Mouse (Mus musculus): ENCODE results near the gene Slc9a2. TPM values are rescaled to one million over a fixed set of nuclear protein-coding genes. Genes with fewer than 3 reads are reported as not detected.

Slc9a2 gene
- polyA plus RNA-seq (2015; fragmentation: Nextera tagmentation; extraction: Ambion mirVana), result 0.04 and 0.07 TPM in 2 replicates

DNA sequence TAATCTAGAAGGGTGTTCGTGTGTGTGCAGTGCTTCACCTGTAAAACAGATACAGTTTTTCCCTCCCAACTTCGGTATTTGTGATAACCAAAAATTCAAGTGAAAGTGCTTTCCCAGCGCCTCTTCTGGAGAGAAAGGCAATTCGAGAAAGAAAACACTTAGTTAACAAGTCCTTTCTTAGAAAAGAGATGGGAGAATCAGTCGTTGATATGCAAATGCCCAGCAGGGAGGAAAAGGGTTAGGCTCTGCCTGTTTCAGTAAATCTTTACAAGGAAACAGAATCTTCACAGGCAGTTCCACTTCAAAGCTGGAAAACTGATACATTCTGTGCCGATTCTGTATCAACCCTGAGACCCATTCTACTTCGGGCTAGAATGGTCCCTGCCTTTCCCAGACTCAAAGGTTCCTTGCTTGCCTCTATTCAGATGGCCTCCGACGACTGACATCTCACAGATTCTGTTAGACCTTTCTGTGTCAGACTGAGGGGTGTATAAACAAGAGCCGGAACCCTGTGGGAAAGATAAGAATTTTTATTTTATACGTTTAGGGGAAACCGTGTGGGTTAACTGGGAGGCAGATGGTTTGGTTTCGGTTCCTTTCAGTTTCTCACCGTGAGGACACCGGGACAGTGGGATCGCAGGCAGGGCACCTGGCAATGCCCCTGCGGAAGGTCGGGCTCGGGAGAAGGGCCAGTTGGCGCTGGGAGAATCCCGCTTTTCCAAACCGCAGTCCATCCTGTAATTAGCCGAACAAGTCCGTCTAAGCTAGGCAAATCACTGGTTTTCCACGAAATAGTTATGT is at the start of gene Slc9a2:
TSS of gene Slc9a2 (plus strand) at position 508 of the 801 bp plus-strand sequence.
- H3K27me3 ChIP-seq, result peaks cover 67% of the 10 kb centered on the region

DNA sequence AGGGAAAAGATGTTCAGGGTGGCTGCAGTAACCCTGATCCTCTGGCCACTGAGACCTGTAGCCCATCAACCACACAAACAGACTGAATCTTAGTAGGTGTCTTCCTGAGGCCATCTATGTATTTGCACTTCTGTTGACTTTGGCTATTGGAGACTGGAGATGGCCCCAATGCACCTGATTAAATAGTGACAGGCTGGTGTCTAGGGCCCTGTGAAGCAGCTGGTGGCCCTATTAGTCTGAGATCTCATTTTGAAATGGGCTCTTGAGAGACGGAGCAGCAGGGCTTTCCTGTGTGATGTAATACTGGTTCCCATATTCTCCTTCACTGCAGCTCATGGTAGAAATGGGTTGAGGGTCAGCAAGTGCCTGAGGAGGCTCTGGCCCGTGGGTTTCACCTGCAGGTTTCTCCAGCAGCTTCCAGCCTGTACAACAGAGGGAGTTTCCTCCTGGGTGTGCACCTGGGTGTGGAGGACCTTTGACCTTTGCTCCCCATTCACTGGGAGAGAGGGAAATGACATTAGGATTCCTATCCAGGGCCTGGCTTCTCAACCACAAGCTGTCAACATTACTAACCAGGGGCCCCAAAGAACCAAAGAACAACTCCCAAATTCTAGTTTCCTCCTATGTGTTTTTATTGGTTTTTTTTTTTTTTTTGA is 47.8 kb upstream of the Slc9a2 start:
- H3K27ac ChIP-seq (replicated peaks), result no peak overlapping the region
- no peak overlapping the region for H3K9ac ChIP-seq
- no peaks in the 10 kb centered on the region for H3K9me3 ChIP-seq
- no peaks in the 10 kb centered on the region for H3K27me3 ChIP-seq
- H3K36me3 ChIP-seq, result no peaks in the 10 kb centered on the region
- 79% methylated on average over 2 of the region's 2 CpGs for WGBS
- H3K4me3 ChIP-seq, result no peak overlapping the region
- H3K4me1 ChIP-seq (replicated peaks), result no peaks in the 10 kb centered on the region
- ATAC-seq (ENCODE audit: low read depth), result no peak
- H3K4me2 ChIP-seq, result no peak overlapping the region

More for the DNA sequence above, at the start of gene Slc9a2:
- Histone ChIP-seq H3K4me2 (peak within 1 kb of the TSS; percentile 99), H3K36me3 (no peaks in the 10 kb centered on the region), H3K4me1 (replicated peaks) (peaks cover 21% of the 10 kb centered on the region), H3K27ac (replicated peaks) (no peak within 1 kb of the TSS), H3K4me3 (peak within 1 kb of the TSS; percentile 63), H3K9me3 (no peaks in the 10 kb centered on the region), H3K9ac (peak within 1 kb of the TSS; percentile 69)
- 3% methylated on average over 25 of the region's 25 CpGs for WGBS
- no peak for ATAC-seq (ENCODE audit: low read depth)

DNA sequence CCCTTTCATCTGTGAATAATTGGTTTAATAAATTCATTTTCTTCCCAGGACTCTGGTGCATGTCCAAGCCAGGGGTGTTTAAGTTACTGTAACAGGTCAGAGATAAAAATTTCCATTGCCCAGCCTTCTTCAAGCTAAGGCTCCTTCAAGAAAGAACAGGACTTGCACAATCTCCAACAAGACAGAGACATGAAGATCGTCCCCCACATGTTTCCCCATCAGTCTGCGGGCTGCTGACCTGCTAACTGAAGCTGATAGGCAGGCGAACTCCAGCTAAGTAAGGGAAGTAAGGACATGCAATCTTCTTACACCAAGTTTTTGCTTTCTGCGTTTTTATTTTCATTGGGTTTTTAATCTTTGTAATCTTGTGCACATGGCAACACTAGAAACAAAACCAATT is 45.8 kb upstream of the Slc9a2 start:
- 82% methylated on average over 4 of the region's 4 CpGs for WGBS
- ATAC-seq (ENCODE audit: low read depth), result no peak
- H3K4me1 ChIP-seq (replicated peaks), result no peaks in the 10 kb centered on the region

DNA sequence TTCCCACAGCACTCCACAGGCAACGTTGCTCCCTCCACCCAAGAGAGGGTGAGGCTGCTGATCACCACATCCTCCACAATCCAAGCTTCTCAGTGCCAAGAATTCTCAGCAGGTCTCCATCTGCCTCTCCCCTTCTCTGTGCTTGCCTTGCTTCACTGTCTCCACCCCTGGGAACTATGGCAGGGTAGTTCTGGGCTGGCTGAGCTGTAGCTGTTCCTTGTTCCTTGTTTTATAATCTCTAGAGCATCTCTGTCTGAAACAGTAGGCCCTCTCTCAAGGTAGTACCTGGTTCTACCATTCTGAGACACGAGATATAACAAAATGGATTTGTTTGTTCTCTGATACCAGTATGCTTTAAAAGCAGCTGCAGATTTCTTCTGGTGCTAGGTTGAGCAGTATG is 32.1 kb upstream of the Slc9a2 start:
- Histone ChIP-seq H3K9ac (no peak overlapping the region), H3K27ac (replicated peaks) (no peak overlapping the region), H3K4me2 (no peak overlapping the region), H3K4me1 (replicated peaks) (no peaks in the 10 kb centered on the region), H3K27me3 (no peaks in the 10 kb centered on the region), H3K36me3 (no peaks in the 10 kb centered on the region), H3K4me3 (no peak overlapping the region), H3K9me3 (no peaks in the 10 kb centered on the region)
- no peak for ATAC-seq (ENCODE audit: low read depth)
- WGBS, result 73% methylated on average over 2 of the region's 2 CpGs

More for the DNA sequence above, 45.8 kb upstream of the Slc9a2 start:
- Histone ChIP-seq H3K9me3 (no peaks in the 10 kb centered on the region), H3K9ac (no peak overlapping the region), H3K27me3 (no peaks in the 10 kb centered on the region), H3K4me2 (no peak overlapping the region), H3K36me3 (no peaks in the 10 kb centered on the region), H3K27ac (replicated peaks) (no peak overlapping the region), H3K4me3 (no peak overlapping the region)

DNA sequence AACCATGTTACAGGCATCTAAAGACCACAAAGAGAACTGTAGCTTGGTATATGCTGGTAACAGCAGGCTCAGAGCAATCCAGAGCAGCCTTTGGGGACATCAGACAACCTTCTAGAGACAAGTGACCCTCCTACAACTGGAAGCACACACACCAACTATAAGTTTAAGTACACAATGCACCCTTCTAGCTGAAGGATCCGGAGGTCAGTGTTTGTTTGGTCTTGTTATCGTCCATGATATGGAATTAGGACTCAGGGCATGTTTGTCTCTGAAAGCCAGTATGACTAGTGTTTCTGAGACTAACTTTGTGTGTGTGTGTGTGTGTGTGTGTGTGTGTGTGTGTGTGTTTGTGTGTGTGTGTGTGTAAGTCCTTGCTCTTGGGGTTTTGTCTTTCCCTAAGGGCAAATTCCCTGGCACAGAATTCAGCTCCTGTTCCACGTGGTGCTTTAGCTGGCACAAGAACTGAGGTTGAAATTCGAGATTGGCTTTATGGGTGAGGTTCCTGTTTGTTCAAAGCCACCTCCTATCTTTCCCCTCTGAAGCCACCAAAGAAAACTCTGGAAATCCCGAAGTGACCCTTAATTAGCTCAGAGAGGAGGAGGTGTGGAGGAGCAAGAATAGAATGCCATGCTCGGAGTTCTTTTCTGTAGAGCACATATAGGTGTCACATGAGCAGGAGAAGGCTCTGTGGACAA is 29.4 kb upstream of the Slc9a2 start:
- no peaks in the 10 kb centered on the region for H3K27me3 ChIP-seq
- no peak overlapping the region for H3K9ac ChIP-seq
- no peak overlapping the region for H3K27ac ChIP-seq (replicated peaks)
- H3K36me3 ChIP-seq, result no peaks in the 10 kb centered on the region
- H3K4me3 ChIP-seq, result no peak overlapping the region
- WGBS, result 73% methylated on average over 6 of the region's 6 CpGs
- H3K9me3 ChIP-seq, result no peaks in the 10 kb centered on the region
- H3K4me2 ChIP-seq, result no peak overlapping the region
- ATAC-seq (ENCODE audit: low read depth), result no peak
- H3K4me1 ChIP-seq (replicated peaks), result no peaks in the 10 kb centered on the region

DNA sequence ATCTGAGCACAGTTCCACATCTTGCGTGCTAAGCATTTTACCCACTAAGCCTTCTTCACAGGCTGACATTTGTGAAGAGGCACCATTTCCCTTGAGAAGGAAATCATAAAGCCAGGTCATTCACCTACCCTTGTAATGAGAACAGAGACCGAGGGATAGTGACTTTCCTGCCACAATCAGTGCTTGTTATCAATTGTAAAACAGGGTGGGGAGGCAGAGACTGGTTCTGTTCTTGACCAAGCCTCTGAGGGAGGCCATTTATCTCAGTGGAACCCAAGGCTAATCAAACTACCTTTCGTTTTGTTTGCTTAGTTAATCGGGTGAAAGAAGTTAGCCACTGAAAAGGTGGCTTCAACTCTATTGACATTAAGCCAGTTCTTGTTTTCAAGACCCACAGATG is 23.3 kb upstream of the Slc9a2 start:
- H3K4me2 ChIP-seq, result no peak overlapping the region
- 84% methylated on average over 4 of the region's 4 CpGs for WGBS
- no peak overlapping the region for H3K4me3 ChIP-seq
- H3K9ac ChIP-seq, result no peak overlapping the region
- H3K27ac ChIP-seq (replicated peaks), result no peak overlapping the region
- no peaks in the 10 kb centered on the region for H3K4me1 ChIP-seq (replicated peaks)
- ATAC-seq (ENCODE audit: low read depth), result no peak
- no peaks in the 10 kb centered on the region for H3K27me3 ChIP-seq
- no peaks in the 10 kb centered on the region for H3K9me3 ChIP-seq
- no peaks in the 10 kb centered on the region for H3K36me3 ChIP-seq

DNA sequence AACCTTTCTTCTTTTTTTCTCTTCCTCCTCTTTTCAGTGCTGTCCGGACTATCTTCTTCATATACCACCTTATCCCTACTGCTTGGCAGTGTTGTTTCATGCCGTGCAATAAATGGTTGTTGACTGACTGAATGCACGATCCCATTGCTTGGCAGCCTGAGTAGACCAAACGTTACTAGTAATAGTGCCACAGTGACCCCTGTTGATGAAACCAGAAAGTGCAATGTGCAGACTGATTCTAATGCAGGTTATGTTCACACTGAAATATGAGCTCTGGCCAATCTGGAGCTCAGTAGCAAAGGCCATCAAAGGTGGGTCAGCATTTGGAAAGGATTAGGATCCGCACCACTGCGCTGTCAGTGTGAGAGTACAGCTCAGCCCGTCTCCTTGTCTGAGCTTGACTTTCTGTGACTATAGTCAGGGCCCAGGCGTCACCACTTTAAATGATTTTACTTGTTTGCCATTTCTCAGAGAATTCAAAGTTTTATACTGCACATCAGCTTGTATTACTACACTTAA is 22.3 kb upstream of the Slc9a2 start:
- Histone ChIP-seq H3K36me3 (no peaks in the 10 kb centered on the region), H3K4me3 (no peak overlapping the region), H3K4me1 (replicated peaks) (no peaks in the 10 kb centered on the region), H3K4me2 (no peak overlapping the region), H3K9me3 (no peaks in the 10 kb centered on the region), H3K27me3 (no peaks in the 10 kb centered on the region), H3K9ac (no peak overlapping the region), H3K27ac (replicated peaks) (no peak overlapping the region)
- 61% methylated on average over 8 of the region's 8 CpGs for WGBS
- ATAC-seq (ENCODE audit: low read depth), result no peak

DNA sequence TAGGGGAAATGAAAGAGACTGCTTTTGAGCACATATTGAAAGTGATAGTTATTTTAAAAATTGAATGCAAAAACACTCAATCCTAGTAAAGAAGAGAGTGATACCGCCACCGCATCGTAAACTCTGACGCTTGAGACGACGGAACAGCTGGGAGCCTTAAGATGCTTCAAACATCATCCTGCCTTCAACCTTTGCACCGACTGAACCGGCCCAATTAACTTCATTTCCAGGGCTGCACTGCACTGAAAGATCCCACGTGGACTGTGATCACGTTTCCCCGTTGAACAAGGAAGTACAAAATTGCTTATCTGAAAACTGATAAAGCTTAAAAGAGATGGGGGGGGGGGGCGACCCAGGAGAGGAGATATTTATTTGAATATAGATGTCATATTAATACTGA is 21.4 kb upstream of the Slc9a2 start:
- no peak for ATAC-seq (ENCODE audit: low read depth)
- Histone ChIP-seq H3K4me3 (no peak overlapping the region), H3K36me3 (no peaks in the 10 kb centered on the region), H3K4me1 (replicated peaks) (no peaks in the 10 kb centered on the region), H3K9ac (no peak overlapping the region), H3K27me3 (no peaks in the 10 kb centered on the region), H3K9me3 (no peaks in the 10 kb centered on the region), H3K4me2 (no peak overlapping the region), H3K27ac (replicated peaks) (no peak overlapping the region)
- 77% methylated on average over 12 of the region's 12 CpGs for WGBS

DNA sequence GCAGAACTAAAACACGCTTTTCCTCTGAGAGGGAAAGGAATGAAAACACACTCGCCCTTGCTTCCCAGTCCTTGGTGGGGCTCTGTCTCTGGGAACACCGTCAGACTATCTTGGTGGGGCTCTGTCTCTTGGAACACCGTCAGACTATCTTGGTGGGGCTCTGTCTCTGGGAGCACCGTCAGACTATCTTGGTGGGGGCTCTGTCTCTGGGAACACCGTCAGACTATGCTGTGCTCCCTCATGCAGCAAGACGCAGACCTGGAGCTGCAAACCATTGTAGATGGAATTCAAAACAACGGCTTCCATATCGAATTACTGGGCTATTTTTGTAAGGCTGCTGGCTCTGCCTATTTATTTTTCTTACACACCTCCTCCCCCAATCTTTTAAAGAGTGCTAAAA is 20.9 kb upstream of the Slc9a2 start:
- H3K27me3 ChIP-seq, result no peaks in the 10 kb centered on the region
- no peak overlapping the region for H3K9ac ChIP-seq
- no peak overlapping the region for H3K4me3 ChIP-seq
- no peak overlapping the region for H3K27ac ChIP-seq (replicated peaks)
- H3K36me3 ChIP-seq, result no peaks in the 10 kb centered on the region
- WGBS, result 72% methylated on average over 9 of the region's 9 CpGs
- no peaks in the 10 kb centered on the region for H3K4me1 ChIP-seq (replicated peaks)
- no peak overlapping the region for H3K4me2 ChIP-seq
- H3K9me3 ChIP-seq, result no peaks in the 10 kb centered on the region
- no peak for ATAC-seq (ENCODE audit: low read depth)

DNA sequence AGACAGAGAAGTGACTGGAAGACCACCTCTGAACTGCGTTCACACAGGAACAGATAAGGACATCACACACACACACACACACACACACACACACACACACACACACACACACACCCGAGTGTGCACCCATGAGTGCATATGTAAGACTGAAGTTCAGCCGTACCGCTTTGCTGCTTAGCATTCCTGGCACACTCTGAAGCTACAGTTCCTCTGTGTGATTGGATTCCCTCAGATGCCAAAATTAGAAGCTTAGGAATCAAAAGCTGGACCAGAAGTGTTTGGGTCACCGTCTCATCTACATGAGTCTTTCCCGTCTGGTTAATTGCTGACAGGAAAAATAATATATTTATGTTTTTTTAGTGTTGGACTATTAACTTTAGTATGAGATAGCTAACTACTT is 19.5 kb upstream of the Slc9a2 start:
- ATAC-seq (ENCODE audit: low read depth), result no peak
- 91% methylated on average over 5 of the region's 6 CpGs for WGBS
- Histone ChIP-seq H3K27ac (replicated peaks) (no peak overlapping the region), H3K4me1 (replicated peaks) (no peaks in the 10 kb centered on the region), H3K9ac (no peak overlapping the region), H3K9me3 (no peaks in the 10 kb centered on the region), H3K27me3 (no peaks in the 10 kb centered on the region), H3K4me2 (no peak overlapping the region), H3K4me3 (no peak overlapping the region), H3K36me3 (no peaks in the 10 kb centered on the region)

DNA sequence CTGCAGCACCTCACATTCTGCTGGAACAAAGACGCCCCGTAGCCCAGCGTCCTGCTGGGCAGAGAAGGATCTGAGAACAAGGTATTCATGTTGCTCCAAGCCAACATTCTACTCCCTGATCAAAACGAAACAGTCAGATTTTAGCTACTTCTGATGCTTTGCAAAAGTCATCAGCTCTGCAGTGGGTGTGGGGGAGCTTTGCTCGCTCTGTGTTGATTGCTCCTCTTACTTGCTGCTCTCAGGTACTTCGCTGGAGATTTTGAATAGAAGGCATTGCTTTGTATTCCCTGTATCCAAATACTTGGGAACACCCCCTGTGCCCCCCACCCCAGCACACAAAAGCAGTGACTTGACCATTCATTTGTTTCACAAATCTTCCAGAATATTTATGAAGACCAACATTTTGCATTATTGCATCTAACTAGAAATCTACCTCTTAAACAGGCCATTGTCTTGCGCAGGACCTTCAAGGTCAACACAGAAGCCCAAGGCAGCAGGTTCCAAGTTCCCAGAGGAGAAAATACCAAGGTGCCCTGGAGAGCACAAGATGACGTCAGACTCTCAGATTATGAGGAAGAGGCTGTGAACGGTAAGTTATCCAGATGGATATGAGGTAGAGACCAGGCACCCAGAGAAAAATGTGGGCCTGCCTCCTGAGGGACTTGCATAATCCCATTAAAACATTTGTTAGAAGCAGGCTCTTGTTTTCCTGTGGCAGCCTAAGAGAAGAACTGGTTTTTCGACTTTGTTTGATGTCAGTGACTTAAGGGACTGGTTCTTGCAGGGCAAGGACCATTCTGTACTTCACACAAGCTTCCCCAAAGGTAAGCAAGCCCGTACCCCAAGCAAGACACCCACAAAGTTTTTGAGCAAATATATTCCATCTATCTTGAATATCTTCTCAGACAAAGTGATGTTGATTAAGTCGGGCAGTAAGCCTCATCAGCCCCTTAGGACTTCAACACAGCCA is 14.7 kb upstream of the Slc9a2 start:
- Histone ChIP-seq H3K4me2 (no peak overlapping the region), H3K4me1 (replicated peaks) (no peaks in the 10 kb centered on the region), H3K9ac (no peak overlapping the region), H3K4me3 (no peak overlapping the region), H3K27me3 (no peaks in the 10 kb centered on the region), H3K27ac (replicated peaks) (no peak overlapping the region), H3K36me3 (no peaks in the 10 kb centered on the region), H3K9me3 (no peaks in the 10 kb centered on the region)
- WGBS, result 53% methylated on average over 12 of the region's 12 CpGs
- ATAC-seq (ENCODE audit: low read depth), result no peak
